ENCODE assay signal across 9 mouse cellular contexts in the genomic region with DNA sequence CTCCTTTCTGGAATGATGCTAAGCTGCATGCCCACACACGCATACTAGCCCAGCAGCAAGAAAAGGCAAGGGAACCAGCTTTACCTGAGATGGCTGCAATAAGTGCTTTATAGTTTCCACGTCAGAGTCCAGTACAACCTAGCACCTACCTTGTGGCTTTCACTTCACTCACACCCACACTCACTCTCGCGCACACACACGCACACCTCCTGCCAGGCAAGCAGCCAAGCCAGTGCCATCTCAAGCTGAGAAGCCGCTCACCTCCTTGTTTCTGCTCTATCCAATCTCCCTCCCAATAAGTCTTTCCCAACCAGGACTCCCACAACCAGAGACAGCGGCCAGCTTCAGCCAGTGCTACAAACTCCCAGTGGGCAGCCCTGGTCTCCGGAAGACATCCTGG. TPM values are rescaled to one million over a fixed set of nuclear protein-coding genes. Genes with fewer than 3 reads are reported as not detected.
A peak's percentile ranks its signal among the peaks of the same experiment; 100 is the strongest.
DNase-seq lines count a peak whose midpoint lies in the region; ATAC-seq and TF ChIP-seq lines count a peak whose summit lies in the region.
"Had no signal": no experiment of that assay in that cellular context is flagged by ENCODE, and none has a peak within 500 bp of the region (broad histone marks: within the 10 kb centered on the region; RNA-seq: fewer than 3 reads in every experiment).

No protein-coding gene starts in this region.

- ATAC-seq in CD4-positive, CD25-positive, alpha-beta regulatory T cell, adult 4 months, result no peak
- ATAC-seq: forebrain, embryonic 16.5 days had no signal

- intact Hi-C loops in heart, postnatal 10 days (cut with DNase I), result loop anchor here (5.0 to 10.0 kb wide), 3 partner anchors 39 to 244 kb away; no protein-coding TSS in a partner anchor

- H3K4me3 ChIP-seq in layer of hippocampus, adult 2 months, result no peak overlapping the region; the same call in 1 of the 2 replicates

- H3K27ac ChIP-seq in layer of hippocampus, adult 2 months, result peak overlapping the region; percentile 46; the same call in 1 of the 2 replicates

- peak; percentile 33 for DNase-seq in CD4-positive, CD25-positive, alpha-beta regulatory T cell, adult 2 months (ENCODE audit: low read depth, low spot score)
- DNase-seq in layer of hippocampus, adult 2 months (ENCODE audit: low spot score in 2 of 2), result no peak
- DNase-seq in layer of hippocampus, postnatal 25 days (ENCODE audit: extremely low spot score in 1 of 2, low spot score in 1 of 2), result no peak
- DNase-seq in cerebellum, adult 9-10 months, result peak; percentile 71
- DNase-seq in kidney, postnatal 10 days, result peak; percentile 43
- DNase-seq in embryo, embryonic 9.5 days (ENCODE audit: extremely low spot score), result no peak
- no peak for DNase-seq in heart, postnatal 10 days

- no peak for TF ChIP-seq CTCF in layer of hippocampus, adult 2 months (conservative IDR thresholded peaks at IDR 0.05)

RNA-seq across cellular contexts. Expression of gene Usp12, which starts 3.9 kb away (rescaled TPM):
- polyA plus RNA-seq in CD4-positive, CD25-positive, alpha-beta regulatory T cell, adult 4 months (2017; shearing (Covaris generic)), result 1 to 10 TPM; 6.3 to 8.8 TPM
- 10 to 100 TPM; 58.4 to 62.5 TPM for total RNA-seq in layer of hippocampus, adult 2 months (2021)
- 10 to 100 TPM; 58.2 to 58.9 TPM for total RNA-seq in layer of hippocampus, postnatal 25 days (2021)
- 10 to 100 TPM; 17.4 to 20.5 TPM for total RNA-seq in heart, postnatal 10 days (2021)

RNA-seq across cellular contexts. Expression of gene Rpl21, which starts 41.7 kb away (rescaled TPM):
- 1,000 to 10,000 TPM in 1 of 2 experiments, 100 to 1,000 TPM in 1; 776 to 1,168 TPM for polyA plus RNA-seq in CD4-positive, CD25-positive, alpha-beta regulatory T cell, adult 4 months (2017; shearing (Covaris generic))
- total RNA-seq in layer of hippocampus, adult 2 months (2021), result 100 to 1,000 TPM; 205 to 212 TPM
- total RNA-seq in layer of hippocampus, postnatal 25 days (2021), result 100 to 1,000 TPM; 191 to 202 TPM
- total RNA-seq in heart, postnatal 10 days (2021), result 100 to 1,000 TPM; 157 to 159 TPM

RNA-seq across cellular contexts. Expression of gene Rasl11a, which starts 53.9 kb away (rescaled TPM):
- 1 to 10 TPM; 3.1 to 3.2 TPM for polyA plus RNA-seq in CD4-positive, CD25-positive, alpha-beta regulatory T cell, adult 4 months (2017; shearing (Covaris generic))
- total RNA-seq in layer of hippocampus, adult 2 months (2021), result 10 to 100 TPM; 11.0 to 13.7 TPM
- total RNA-seq in layer of hippocampus, postnatal 25 days (2021), result 10 to 100 TPM; 17.4 to 17.8 TPM
- total RNA-seq in heart, postnatal 10 days (2021), result 1 to 10 TPM; 5.9 to 7.5 TPM

Comparison
In these comparisons a context has a peak if more than half of its experiments do, and no peak if none do; other contexts are left out.
1. DNase-seq: peak in CD4-positive, CD25-positive, alpha-beta regulatory T cell, adult 2 months (single experiment), cerebellum, adult 9-10 months (single experiment) and kidney, postnatal 10 days (single experiment); none in layer of hippocampus, adult 2 months (0 of 2), layer of hippocampus, postnatal 25 days (0 of 2), embryo, embryonic 9.5 days (single experiment) and heart, postnatal 10 days (0 of 2).